Mouse (Mus musculus) frontal cortex, postnatal 36 days (tissue): ENCODE data around the gene Lag3.
A peak's percentile ranks its signal among the peaks of the same experiment; 100 is the strongest.

Experiments
- DNase-seq, 2 experiments: peaks; one replicate each; pipeline ENCODE4 v3.0.0; 2022; ENCODE audit warnings: low spot score in 2 of 2

Gene Lag3

GRCm38 (mm10) chr6:124911533-124912218, at the start of gene Lag3:
Gene Lag3 (minus strand): TSS chr6:124911705.
- no peak for DNase-seq

GRCm38 (mm10) chr6:124961021-124961420, 49.5 kb upstream of the Lag3 start:
- no peak for DNase-seq

- DNase-seq: no peak
These were observed 48.5 kb upstream of the Lag3 start for GRCm38 (mm10) chr6:124959960-124960359.

DNA sequence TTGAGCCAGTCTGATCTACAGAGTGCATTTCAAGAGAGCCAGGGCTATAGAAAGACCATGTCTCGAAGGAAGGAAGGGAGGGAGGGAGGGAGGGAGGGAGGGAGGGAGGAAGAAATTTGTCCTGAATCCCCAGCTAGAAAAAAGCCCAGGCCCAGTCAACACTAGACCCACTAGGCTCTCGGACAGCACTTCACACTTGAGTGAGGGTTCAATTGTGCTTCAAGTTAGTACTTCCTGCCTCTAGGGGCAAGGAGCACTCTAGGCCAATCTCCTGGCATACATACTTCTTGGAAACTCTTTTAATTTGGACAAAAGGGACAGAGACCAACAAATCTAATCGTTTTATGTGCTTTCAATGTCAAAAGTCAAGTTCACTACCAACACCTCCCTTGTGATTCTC, 46.6 kb upstream of the Lag3 start:
- no peak for DNase-seq

- no peak for DNase-seq
These were observed 43.7 kb upstream of the Lag3 start for GRCm38 (mm10) chr6:124955212-124955611.

DNA sequence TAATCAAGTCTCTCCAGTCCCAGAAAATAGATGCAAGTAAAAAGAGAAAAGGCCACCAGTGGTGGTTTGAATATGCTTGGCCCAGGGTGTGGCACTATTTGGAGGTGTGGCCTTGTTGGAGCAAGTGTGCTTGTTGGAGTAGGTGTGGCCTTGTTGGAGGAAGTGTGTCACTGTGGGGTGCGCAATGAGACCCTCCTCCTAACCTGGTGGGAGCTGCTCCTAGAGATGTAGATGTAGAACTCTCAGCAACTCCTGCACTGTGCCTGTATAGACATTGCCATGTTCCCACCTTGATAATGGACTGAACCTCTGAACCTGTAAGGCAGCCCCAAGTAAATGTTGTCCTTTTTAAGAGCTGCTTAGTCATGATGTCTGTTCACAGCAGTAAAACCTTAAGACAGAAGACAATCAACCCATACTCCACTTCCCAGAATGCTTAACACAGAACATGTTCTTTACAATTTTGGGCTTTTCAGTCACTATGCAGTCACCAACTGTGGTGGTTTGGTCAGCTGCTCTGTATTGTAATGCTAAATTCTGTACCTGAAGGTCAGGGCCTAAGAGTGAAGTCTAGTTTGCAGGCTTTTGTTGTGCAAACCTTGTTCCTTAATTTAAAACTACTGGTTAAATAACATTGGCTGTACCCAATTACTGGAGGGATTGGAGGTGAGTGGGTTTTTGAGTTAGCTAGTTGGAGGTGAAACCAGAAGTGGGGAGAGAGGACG, 42.6 kb upstream of the Lag3 start:
- DNase-seq: no peak

- no peak for DNase-seq
These were observed 32.0 kb upstream of the Lag3 start for GRCm38 (mm10) chr6:124943526-124943925.

DNA sequence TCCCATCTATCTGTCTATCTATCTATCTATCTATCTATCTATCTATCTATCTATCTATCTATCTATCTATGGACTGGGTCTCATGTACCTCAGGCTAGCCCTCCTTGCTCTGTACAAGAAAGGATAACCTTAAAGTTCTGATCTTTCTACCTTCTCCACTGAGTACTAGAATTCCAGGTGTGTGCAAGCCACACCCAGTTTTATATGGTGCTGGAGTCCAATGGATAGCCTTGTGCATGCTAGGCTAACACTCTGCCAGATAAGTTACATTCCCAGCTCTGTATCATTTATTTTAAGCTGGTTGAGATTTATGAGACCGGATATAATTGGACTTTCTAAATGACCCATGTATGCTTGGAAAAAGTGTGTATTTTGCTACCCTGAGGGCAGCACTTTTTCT, 30.2 kb upstream of the Lag3 start:
- no peak for DNase-seq

GRCm38 (mm10) chr6:124938554-124938953, 27.0 kb upstream of the Lag3 start:
- DNase-seq: no peak

GRCm38 (mm10) chr6:124937493-124937892, 26.0 kb upstream of the Lag3 start:
- no peak for DNase-seq

- DNase-seq: no peak
These were observed 25.2 kb upstream of the Lag3 start for GRCm38 (mm10) chr6:124936681-124937080.

DNA sequence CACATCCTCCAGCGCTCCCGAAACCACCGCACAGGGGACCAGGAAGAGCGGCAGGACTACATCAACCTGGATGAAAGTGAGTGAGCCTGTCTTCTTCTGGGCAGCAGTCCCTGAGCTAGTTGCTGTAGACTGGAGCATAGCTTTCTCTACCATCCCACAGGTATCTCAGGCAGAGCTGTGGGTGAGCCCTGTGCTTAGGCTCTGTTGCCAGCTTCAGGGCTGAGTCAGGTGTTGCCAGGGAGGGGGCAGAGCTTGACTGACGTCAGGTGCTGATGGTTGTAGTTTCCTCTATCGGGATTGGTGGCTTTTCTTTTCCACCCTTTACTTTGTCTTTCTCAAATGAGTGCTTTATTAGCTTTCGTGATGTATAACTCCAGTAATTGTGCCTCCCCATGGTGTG, 23.2 kb upstream of the Lag3 start:
- peak in 1 of 2 experiments; percentile 20 for DNase-seq

- DNase-seq: no peak
These were observed 21.6 kb upstream of the Lag3 start for GRCm38 (mm10) chr6:124933127-124933526.

GRCm38 (mm10) chr6:124932314-124932695, 20.8 kb upstream of the Lag3 start:
- no peak for DNase-seq

DNA sequence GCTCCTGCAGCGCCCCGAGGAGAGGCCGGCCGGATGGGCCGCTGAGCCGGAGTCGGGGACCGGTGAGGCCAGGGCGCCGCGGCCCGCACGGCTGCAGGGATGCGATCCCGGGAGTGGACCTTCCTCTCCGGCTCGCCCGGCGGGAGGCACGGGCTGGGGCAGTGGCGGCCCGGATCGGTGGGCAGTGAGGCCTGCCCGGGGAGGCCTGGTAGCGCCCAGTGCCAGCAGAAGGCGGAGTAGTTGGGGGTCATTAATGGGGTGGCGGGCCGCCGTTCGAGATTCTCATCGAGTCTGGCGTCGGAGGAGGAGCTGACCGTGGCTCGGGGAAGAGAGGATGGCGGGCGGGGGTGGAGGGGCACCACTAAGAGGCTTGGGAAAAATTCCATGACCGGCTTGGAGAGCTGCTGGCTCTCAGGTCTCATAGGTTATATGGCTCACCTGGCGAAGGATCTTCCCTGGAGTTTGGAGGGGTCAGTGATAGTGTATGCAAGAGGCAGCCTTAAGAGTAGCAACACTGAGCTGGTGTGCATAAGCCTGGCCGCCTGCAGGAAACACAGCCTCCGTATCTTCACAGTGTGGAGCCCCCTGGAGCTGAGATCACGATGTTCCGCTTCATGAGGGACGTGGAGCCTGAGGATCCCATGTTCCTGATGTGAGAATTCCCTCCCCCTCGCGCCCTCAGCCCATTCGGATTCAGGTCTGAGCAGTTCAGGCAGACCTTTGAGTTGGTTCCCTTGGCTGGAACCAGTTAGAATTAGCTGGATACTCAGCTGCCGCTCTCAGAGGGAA, 20.2 kb upstream of the Lag3 start:
- DNase-seq: peak in 1 of 2 experiments; percentile 55

DNA sequence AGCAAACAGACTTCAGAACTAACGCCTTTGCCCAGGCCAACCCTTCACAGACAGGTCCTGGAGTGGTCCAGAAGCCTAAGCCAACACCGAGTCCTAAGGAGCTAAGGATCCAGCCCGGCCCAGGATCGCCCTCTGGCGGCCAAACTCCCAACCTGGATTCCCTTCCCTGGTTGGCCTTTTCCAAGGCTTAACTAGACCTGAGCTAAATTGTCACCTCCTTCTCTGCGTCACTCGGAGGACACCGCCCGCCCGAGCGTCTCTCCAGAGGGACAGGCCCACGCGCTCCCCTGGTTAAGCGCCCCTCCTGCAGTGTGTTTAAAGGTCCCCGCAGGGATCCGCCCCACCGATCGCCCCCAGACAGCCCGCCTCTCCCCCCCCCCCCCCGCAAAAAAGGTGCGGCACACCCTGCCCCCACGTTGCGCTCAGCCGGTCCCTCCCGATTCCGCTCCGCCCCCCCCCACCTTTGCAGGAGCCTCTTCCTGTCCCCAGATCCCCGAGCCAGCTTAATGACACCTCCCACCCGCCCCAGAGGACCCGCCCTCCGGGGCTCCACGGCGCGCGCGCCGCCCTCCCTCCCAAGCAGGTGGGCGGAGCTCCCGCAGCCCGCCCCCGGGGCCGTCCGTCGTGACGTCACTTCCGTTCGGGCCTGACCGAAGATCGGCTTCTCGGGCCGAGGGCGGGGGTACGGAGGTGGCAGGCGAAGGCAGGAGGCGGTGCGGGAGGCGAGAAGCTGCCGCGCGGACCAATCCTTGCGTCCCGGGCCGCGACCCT, 19.4 kb upstream of the Lag3 start, which contains the start of gene Mlf2:
TSS of gene Mlf2 (plus strand) at position 633 of the 771 bp plus-strand sequence.
- peak; percentile 99 for DNase-seq

DNA sequence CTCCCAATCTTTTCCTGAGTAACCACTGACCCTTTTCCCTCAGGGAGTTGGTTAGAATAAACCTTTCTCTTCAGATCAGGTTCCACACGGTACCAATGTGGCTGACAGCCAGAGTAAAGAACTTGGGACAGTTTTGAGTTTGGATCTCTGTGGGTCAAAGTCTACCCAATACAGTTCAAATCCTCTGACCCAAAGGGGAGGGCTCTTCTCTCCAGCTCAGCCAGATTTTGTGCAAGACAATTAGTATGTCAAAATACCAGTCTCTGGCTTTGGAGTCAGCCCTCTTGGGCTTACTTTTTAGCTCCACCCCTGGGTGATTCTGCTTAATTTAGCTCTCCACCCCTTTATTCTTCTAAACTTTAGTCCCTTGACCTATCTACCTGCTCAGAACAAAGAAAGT, 18.7 kb upstream of the Lag3 start:
- DNase-seq: no peak

DNA sequence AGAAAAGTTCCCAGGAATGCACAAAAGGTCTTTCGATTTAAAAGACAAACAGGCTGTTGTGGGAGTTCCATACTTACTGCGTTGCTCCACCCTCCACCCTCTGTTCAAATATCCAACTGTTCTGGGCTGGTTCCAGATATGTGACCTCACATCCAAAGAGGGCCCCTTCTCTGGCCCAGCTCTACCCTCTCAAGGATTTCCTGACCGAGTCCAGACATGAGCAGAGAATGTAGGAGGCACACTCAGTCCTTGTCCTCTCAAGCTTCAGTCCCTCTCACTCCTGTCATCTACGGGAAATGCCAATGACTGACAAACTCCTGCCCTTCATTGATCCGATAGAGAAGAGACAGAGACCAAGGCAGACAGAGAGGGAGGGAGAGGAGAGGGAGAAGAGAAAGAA, 14.4 kb upstream of the Lag3 start:
- DNase-seq: no peak

DNA sequence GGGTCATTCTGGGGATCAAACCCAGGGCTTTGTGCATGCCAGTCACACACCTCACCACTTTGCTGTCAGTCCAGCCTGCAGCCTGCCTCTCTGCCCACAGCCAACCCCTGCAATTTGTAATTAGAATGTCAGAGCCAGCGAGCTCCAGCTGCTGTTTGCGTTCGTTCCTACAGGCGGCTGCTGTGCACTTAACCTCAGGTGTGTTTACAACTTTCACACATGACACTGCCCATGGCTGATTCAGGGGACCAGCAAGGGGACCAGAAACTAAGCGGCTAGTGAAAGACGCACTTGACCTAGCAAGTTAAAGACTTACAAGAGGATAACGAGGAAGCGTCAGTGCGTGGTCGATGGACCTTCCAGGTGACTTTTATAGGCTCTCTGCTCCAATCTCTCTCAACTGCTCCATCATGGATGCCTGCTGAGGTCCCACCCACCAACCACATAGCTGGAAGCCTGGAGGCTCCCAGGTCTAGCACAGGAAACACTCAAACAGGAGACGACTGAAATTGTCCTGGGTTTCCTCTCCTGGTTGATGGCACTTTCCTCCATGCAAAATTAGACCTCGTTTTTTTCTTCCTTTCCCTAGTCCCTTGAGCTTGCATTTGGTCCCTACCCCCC, 13.8 kb upstream of the Lag3 start:
- DNase-seq: no peak

DNA sequence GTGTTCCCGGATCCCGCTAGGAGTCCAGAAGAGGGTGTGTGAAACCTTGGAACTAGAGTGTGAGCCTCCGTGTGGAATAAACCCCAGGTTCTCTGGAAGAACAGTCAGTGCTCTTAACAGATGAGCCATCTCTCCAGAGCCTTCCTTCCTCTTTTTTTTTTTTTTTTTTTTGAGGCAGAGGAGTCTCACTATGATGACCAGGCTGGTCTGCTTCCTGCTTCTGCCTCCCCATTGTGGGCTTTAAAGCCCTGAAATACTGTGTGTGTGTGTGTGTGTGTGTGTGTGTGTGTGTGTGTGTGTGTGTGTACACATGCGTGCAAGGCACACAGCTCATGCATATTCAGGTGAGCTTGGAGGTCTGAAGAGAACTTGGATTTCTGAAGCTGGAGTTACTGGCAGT, 10.0 kb upstream of the Lag3 start:
- DNase-seq: no peak

DNA sequence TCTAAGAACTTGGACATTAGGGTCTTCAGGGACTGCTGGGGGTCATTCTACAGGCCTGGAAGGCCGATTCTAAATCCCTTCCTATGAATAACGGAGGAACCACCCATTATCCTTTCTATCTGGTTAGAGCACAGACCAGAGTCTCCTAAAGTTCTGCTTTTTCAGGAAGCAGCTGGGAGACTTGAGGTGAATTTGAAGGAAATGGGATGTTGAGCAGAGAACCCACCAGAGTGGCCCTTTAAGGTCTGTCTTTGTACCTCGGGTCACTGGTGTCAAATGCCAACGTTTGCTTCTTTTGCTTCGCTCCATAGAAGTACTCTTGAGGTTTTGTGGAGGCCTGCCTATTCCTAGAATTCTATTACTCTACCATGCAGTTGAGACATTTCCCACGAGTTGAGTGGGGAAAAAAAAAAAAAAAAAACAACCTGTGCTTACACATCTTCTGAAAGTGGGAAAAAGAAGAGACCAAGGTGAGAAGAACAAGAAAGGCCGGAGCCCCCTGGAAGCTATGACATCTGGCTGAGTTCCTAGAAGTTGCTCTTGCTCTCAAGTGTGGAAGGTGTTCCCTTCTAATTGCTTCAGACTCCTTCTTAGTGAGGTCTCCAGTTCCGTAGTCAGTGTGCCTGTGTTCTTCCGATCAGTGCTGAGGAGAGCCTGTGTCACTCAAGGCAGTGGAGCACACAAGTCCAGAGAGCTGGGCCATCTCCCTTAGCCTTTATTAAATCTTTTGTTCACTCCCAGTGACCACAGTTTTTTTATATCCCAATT, 9.0 kb upstream of the Lag3 start:
- no peak for DNase-seq
